Mouse (Mus musculus) ES-E14 (cell line): ENCODE data around the gene Tcta. TPM values are rescaled to one million over a fixed set of nuclear protein-coding genes. Genes with fewer than 3 reads are reported as not detected.
"Not testable (repeated sequence)": the region's sequence is repeated elsewhere in the genome, so short reads cannot be mapped to it uniquely, and the experiment has no call there.

Experiments
- DNase-seq: peaks from one replicate; pipeline ENCODE4 v3.0.0-alpha.2; 2013; ENCODE audit warnings: low read depth, low spot score
- H3K27ac ChIP-seq: 2 replicates; pipeline ENCODE4 v1.5.1; 2012; ENCODE audit warnings: low read depth, mild to moderate bottlenecking, low read length, moderate library complexity, mixed read lengths; ENCODE audit not compliant: poor library complexity, insufficient read depth, severe bottlenecking
- H3K36me3 ChIP-seq: 2 replicates; pipeline ENCODE4 v1.6.1; 2012; ENCODE audit warnings: mild to moderate bottlenecking, low read length, moderate library complexity, mixed read lengths; ENCODE audit not compliant: control insufficient read depth, poor library complexity, insufficient read depth, severe bottlenecking
- H3K4me1 ChIP-seq, 2 experiments: fragments of 150-350 bp in 1 of 2; sonication (generic) in 1 of 2; 2 replicates each; pipeline ENCODE4 v1.6.1; 2012; ENCODE audit warnings: low read length in 2 of 2, mild to moderate bottlenecking in 1 of 2, mixed read lengths in 1 of 2; ENCODE audit not compliant: control insufficient read depth in 2 of 2, insufficient read depth in 2 of 2, poor library complexity in 1 of 2
- H3K4me3 ChIP-seq, 2 experiments: fragments of 150-350 bp in 1 of 2; sonication (generic) in 1 of 2; 2 replicates each; pipeline ENCODE4 v1.5.1; 2012; ENCODE audit warnings: low read length in 2 of 2, low read depth in 1 of 2, mild to moderate bottlenecking in 1 of 2, mixed read lengths in 1 of 2; ENCODE audit not compliant: insufficient read depth in 1 of 2, poor library complexity in 1 of 2, severe bottlenecking in 1 of 2
- H3K9ac ChIP-seq: 2 replicates; pipeline ENCODE4 v1.6.1; 2012; ENCODE audit warnings: low read depth, mild to moderate bottlenecking, low read length, mixed read lengths; ENCODE audit not compliant: poor library complexity, insufficient read depth, severe bottlenecking
- H3K9me3 ChIP-seq: fragments of 150-350 bp; sonication (generic); 2 replicates; pipeline ENCODE4 v1.6.1; 2012; ENCODE audit warnings: low read depth, mild to moderate bottlenecking, low read length; ENCODE audit not compliant: control insufficient read depth, insufficient read depth
- CHD2 ChIP-seq: IDR thresholded peaks from 2 replicates; pipeline ENCODE4 v1.6.1; 2014; ENCODE audit warnings: mild to moderate bottlenecking, low read depth, low read length, inconsistent platforms
- HCFC1 ChIP-seq: IDR thresholded peaks from 2 replicates; pipeline ENCODE4 v1.6.1; 2012; ENCODE audit warnings: low read length, inconsistent platforms, borderline replicate concordance; ENCODE audit not compliant: insufficient read depth
- MAFK ChIP-seq: IDR thresholded peaks from 2 replicates; pipeline ENCODE4 v1.6.1; 2014; ENCODE audit warnings: mild to moderate bottlenecking, low read depth, low read length, inconsistent platforms; ENCODE audit not compliant: insufficient read depth
- ZC3H11A ChIP-seq: IDR thresholded peaks from 2 replicates; pipeline ENCODE4 v1.6.1; 2012; ENCODE audit warnings: low read depth, mild to moderate bottlenecking, inconsistent platforms, low read length, borderline replicate concordance
- ZNF384 ChIP-seq: IDR thresholded peaks from 2 replicates; pipeline ENCODE4 v1.6.1; 2012; ENCODE audit warnings: low read depth, low read length, inconsistent platforms
- in situ Hi-C, 2 experiments: fragments of 600-800 bp; cut with MboI; formaldehyde crosslinking; loops; one replicate each; pipeline ENCODE4 v1.15.1; 2025; ENCODE audit warnings: low sequenced_read_pairs in 2 of 2, inconsistent platforms in 1 of 2; ENCODE audit not compliant: unreplicated experiment in 2 of 2
- total RNA-seq: library from RNA; depleted of rRNA; stranded (reverse); fragments of 300-350 nt; gene quantifications from 2 replicates; pipeline ENCODE4 v1.2.3, GENCODE M21; 2012

Tcta gene
- total RNA-seq, 1 experiment: 11.0 TPM

DNA sequence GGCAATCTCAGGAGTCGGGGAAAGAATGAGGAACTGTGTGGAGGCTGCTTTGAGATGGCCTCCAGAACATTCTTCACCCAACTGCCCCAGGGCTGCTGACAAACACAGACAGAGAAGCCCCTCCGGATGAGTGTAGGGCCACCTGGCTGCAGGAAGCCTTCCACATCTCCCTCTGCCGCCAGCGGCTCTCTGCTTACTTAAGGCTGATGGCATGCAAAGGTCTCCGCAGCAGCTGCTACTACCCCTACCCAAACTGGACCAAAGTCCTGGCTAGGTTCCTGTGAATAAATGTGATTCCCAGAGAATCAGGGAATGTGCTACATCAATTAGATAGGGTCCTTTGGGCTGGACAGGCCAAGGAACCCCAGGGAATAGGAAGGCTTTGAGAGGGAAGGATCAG lies 33.3 kb downstream of the Tcta start:
- Histone ChIP-seq H3K36me3 (no peaks in the 10 kb centered on the region), H3K4me3 (no peak overlapping the region), H3K9me3 (no peaks in the 10 kb centered on the region), H3K27ac (no peak overlapping the region), H3K9ac (no peak overlapping the region), H3K4me1 (peaks cover 3 to 35% of the 10 kb centered on the region in 2 experiments)
- in situ Hi-C loops: no loop called here
- no peak for TF ChIP-seq ZC3H11A
- TF ChIP-seq ZNF384: no peak
- no peak for TF ChIP-seq CHD2
- no peak for TF ChIP-seq HCFC1
- no peak for DNase-seq

DNA sequence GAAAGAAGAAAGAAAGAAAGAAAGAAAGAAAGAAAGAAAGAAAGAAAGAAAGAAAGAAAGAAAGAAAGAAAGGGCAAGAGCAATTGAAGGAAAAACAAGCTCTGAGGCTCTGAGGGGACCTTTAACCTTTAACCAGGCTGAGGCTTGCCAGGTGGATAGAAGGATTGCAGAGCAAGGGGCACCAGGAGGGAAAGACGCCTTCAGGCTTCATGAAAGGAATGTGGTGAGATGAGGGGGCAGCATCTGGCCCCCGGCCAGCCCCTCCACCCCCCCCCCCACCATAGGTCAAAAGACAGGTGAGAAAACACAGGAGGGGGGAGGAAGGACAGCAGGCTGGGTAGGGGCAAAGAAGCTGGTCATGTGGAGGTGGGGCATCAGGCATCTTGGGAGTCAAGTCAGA lies 34.0 kb downstream of the Tcta start:
- Histone ChIP-seq H3K9me3 (no peaks in the 10 kb centered on the region), H3K9ac (no peak overlapping the region), H3K4me1 (peaks cover 3 to 40% of the 10 kb centered on the region in 2 experiments), H3K36me3 (no peaks in the 10 kb centered on the region), H3K27ac (no peak overlapping the region), H3K4me3 (no peak overlapping the region)
- in situ Hi-C loops: no loop called here
- TF ChIP-seq MAFK (no peak), CHD2 (no peak), HCFC1 (no peak), ZNF384 (no peak), ZC3H11A (no peak)
- DNase-seq: no peak

DNA sequence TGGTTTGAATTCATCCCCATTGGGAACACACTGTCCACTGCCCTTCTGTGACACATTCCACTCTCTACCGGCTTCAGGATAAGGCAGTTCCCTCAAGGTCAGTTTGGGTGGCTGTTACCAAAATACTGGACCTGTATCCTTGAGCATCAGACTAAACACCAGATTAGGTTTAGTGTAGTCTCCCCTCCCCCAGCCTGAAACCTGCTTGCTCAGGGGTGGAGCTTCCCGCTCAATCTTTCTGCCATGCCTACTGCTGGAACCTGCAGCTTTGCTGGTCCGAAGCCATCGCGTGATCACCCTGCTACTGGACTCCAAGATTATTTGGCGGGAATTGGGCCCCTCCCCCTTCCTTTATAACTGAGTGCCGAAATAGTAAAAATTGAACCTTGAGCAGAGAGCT lies 37.3 kb downstream of the Tcta start:
- H3K4me3 ChIP-seq, H3K36me3 ChIP-seq, DNase-seq, H3K9me3 ChIP-seq, in situ Hi-C loops, H3K9ac ChIP-seq, H3K27ac ChIP-seq: not testable (repeated sequence)
- peaks cover 6 to 31% of the 10 kb centered on the region in 2 experiments; a peak in 3 of 4 replicates for H3K4me1 ChIP-seq

DNA sequence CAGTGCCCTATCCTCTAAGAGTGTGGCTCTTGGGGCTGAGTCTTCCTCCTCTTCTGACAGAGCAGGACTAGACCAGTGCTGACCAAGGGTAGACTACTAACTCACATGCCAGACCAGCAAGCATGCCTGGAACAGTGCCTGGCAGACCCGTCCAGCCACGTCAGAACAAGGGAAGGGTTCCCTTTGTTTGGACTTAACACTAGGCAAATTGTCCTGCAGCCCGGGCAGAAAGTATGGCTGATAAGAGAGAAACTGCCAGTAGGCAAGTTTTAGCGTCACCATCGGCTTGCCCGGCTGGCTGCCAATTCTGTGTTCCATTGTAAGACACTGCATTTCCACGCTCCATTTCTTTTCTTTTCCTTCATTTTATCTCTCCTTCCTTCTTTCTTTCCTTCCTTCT lies 38.3 kb downstream of the Tcta start:
- no peak for TF ChIP-seq CHD2
- TF ChIP-seq ZC3H11A: no peak
- TF ChIP-seq ZNF384: no peak
- no peak for TF ChIP-seq MAFK
- no peak for TF ChIP-seq HCFC1
- H3K9me3 ChIP-seq: no peaks in the 10 kb centered on the region
- H3K4me3 ChIP-seq: no peak overlapping the region
- no peak overlapping the region for H3K9ac ChIP-seq
- no peak for DNase-seq
- H3K27ac ChIP-seq: no peak overlapping the region
- H3K4me1 ChIP-seq: peaks cover 2 to 23% of the 10 kb centered on the region in 2 experiments; a peak in 3 of 4 replicates
- in situ Hi-C loops: no loop called here
- H3K36me3 ChIP-seq: no peaks in the 10 kb centered on the region

DNA sequence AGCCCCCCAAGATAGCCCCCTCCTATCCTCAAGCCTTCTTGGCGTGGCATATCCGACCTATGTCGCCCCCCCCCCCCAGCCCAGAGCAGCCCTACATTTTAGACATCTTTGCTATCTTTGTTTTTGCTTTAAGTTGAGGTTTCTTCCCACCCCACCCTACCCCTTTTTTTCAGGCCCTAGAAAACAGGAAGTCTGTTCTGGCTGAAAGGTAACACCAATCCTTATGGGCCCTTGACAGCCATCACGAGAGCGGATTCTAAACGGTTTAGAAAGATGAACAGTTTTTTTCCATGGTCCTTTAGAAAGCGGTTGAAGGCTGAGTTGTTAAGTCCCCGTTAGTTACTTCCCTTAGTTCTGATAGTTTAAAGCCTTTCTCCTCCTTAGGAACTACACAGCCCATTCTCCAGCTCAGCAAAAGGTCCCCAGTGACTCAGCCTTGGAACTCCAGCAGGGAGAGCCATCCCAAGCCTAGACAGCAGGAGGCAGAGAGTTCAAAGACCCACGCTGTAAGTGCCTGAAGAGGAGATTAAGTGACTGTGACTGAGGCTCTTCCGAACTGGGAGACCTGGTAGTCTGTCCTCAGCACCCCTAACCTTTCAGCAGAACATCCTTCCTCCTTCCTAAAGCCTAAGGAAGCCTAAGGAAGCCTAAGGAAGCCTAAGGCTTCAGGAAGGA lies 39.6 kb downstream of the Tcta start:
- Histone ChIP-seq H3K9me3 (no peaks in the 10 kb centered on the region), H3K9ac (peak overlapping the region; percentile 56; the same call in 1 of the 2 replicates), H3K36me3 (no peaks in the 10 kb centered on the region), H3K27ac (peak overlapping the region; percentile 95), H3K4me1 (peaks cover 8 to 20% of the 10 kb centered on the region in 2 experiments; a peak in 3 of 4 replicates), H3K4me3 (no peak overlapping the region)
- in situ Hi-C loops: no loop called here
- peak; percentile 44 for DNase-seq
- TF ChIP-seq CHD2 (no peak), ZNF384 (no peak), MAFK (peak; percentile 19; the same call in 1 of the 2 replicates)
